Mouse (Mus musculus) urinary bladder, postnatal 10 days (tissue): ENCODE measurements around the gene Atp9a.

ENCODE experiments used
- DNase-seq: peaks from one replicate; pipeline ENCODE4 v3.0.0; 2022; ENCODE audit warnings: low spot score

Atp9a gene

DNA sequence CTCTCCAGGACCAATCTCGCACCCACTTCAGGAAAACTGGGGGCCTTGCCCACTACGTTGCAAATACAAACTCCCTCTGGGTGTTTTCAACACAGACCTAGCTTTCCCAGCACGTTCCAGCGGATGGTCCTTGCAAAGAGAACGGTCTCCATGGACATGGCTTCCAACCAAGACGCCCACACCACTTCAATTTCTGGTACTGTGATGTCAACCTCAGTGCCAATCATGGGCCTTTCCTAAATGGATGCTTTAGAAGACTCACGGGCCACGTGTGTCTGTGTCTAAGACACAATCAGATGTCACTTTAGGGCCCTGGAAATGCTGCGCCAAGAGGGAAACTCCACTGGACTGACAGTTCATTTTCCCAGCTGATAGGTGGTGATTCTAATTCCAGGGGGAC lies 60.7 kb downstream of the Atp9a start:
- DNase-seq, result no peak

- no peak for DNase-seq
Observed at GRCm38 (mm10) chr2:168679381-168680199, 62.6 kb downstream of the Atp9a start.

DNA sequence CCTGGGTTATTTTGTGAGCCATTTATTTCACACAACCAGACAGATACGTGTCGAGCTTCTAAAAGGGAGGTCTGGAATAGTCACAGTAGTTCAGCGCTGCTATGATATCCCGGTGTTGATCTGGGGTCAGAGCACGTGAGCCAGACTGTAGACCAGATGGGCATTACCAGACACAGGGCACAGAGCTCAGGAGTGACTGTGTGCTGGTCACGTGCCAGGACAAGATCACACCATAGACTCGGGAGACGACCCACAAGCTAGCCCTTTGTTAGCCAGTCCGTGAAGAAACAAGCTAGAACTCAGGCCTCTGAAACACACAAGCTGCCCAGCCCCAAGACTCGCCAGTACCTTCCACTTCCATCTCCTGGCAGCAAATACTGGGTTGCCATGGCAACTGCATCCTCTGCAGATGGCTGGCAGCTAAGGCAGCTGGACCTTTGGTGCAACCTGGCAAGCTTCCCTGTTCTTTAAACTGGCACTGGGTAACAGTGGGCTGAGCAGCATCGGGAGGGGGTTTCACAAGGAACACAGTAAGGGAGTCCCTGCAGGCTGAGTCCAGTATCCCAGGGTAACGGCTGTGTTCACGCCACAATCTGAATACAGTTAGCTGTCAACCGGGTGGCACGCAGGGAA lies 63.4 kb downstream of the Atp9a start:
- no peak for DNase-seq

DNA sequence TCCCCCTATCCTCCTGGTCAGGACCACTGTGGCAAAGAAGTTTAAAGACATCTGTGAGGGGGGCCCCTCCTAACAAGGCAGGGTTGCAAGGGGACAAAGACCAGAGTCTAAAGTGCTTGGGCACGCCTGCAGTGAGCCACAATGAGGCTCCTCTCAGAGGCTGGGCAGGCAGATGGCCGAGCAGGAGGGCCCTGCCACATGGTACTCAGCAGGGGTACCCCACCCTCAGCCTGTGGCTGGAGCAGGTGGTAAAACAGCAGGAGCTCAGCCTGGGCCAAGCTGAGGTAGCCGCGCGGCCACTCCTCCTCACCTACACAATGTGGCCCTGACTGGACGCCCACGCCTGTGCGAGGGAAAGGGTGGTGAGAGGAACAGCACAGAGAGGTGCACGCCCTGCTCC lies 64.6 kb downstream of the Atp9a start:
- DNase-seq, result no peak

GRCm38 (mm10) chr2:168671724-168672123 lies 70.5 kb downstream of the Atp9a start:
- DNase-seq, result no peak

GRCm38 (mm10) chr2:168670241-168670640 lies 72.0 kb downstream of the Atp9a start:
- DNase-seq, result no peak

DNA sequence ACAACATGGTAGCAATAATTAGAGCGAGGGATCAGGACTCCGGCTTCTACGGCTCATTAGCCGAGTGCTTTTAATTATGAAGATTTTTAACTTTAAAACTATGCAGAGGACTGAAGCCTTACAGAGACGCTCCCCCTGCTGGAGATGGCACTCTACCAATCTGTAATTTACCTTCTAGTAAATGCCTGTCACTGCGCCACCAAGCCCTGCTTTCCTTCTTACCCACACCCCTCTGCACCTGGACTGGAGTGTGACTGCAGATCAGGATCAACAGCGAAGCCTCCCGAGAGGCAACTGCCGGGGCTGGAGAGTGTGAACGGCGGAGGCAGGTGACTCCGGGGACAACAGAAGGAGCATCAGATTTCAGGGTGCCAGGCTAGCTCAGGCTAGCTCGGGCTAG lies 72.4 kb downstream of the Atp9a start:
- DNase-seq, result no peak

DNA sequence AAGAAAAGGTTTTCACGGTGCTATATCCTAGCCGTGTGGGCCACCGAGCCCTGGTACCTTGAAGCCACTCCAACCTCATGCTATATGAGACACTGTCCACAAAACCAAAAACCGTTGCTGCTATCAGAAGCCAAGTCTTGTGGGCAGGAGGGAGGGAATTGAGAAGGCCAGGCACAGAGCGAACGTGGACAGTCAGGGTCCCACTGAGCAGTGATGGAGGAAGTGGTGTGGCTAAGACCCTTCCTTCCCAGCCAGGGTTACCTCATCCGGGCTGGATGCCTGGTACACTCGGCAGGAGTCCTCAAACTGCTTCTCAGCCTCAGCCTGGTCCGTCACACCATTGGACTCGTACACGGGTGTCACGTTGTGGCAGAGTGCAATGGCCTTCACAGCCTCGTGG lies 74.5 kb downstream of the Atp9a start:
- DNase-seq, result no peak

DNA sequence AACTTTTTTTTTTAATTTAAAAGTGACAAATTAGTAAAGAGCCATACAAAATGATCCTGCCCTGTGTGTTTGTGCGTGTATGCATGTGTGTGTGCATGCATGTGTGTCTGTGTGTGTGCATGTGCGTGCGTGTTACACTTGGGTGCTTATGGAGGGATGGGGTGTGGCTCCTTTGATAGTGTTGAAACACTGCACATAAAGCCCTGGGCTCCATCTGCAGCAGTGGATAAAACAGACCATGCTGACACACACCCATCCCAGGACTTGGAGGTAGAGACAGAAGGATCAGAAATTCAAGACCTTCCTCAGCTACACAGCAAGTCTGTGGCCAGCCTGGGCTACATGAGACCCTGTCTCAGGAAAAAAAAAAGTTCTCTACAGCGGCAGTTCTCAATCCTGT lies 76.5 kb downstream of the Atp9a start:
- DNase-seq, result no peak

DNA sequence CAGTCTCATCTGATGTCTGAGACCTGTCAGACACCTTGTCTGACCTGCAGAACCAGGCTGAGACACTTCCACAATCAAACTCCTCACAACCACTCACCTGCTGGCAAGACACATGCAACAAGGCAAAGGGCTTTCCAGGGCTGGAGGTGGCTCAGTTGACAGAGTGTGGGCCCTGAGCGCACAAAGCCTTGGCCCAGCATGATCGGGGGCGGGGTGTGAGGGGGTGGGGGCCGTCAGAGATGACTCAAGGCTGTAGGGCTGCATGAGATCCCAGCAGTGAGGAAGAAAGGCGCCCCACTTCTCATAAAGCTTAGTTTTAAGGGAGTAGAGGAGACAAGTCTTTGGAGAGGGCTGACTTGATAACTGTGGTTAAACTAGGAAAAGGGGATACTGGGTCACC lies 78.5 kb downstream of the Atp9a start:
- DNase-seq, result no peak

GRCm38 (mm10) chr2:168663216-168663615 lies 79.0 kb downstream of the Atp9a start:
- DNase-seq, result no peak

DNA sequence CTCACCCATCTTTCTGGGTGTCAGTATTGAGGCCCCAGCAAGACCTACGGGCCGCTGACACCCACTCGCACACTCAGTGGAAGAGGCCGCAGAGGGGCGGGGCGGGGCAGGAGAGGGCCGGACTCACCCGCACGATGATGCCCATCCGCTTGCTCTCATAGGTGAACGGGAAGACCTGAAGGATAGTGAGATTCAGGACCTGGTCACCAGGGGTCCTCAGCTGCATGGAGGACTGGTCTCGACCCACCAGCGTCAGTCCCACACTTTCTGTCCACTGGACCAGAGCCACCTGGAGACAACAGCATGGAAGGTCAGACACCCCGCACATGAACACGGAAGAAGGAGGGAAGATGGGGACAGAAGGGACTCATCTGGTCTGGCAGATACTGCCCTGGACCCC lies 80.4 kb downstream of the Atp9a start:
- DNase-seq, result no peak

DNA sequence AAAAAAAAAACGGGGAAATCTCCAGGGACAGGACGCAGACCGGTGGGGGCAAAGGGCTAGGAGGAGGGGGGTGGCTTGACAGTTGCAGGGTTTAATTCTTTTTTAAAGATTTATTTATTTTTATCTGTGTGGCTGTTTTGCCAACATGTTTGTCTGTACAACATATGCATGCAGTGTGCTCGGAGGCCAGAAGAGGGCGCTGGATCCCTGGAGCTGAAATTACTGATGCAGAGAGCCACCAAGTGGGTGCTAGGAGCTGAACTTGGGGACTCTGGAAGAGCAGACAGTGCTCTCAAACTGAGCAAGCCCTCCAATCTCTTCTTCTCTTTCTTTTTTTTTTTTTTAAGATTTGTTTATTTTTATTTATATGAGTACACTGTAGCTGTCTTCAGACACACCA lies 81.9 kb downstream of the Atp9a start:
- no peak for DNase-seq

DNA sequence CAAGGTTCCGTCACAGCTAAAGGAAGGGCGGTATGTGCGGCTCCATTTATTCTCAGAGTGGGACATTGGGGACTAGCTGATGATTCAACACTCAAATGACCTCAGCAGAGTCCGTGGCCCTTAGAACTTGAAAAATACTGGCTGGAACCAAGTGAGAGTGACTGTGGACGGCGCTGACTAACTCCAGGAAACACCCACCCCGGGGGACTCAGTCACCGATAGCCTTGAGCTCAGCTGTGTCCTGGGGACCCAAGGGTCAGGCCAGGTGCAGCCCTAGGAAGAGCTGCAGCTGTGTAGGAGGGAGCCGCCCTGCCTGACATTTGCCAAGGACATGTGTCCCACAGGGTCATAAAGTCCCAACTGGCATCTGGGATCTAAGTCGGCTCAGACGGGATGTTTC lies 83.7 kb downstream of the Atp9a start:
- no peak for DNase-seq

GRCm38 (mm10) chr2:168656569-168657308 lies 85.5 kb downstream of the Atp9a start:
- DNase-seq, result no peak

DNA sequence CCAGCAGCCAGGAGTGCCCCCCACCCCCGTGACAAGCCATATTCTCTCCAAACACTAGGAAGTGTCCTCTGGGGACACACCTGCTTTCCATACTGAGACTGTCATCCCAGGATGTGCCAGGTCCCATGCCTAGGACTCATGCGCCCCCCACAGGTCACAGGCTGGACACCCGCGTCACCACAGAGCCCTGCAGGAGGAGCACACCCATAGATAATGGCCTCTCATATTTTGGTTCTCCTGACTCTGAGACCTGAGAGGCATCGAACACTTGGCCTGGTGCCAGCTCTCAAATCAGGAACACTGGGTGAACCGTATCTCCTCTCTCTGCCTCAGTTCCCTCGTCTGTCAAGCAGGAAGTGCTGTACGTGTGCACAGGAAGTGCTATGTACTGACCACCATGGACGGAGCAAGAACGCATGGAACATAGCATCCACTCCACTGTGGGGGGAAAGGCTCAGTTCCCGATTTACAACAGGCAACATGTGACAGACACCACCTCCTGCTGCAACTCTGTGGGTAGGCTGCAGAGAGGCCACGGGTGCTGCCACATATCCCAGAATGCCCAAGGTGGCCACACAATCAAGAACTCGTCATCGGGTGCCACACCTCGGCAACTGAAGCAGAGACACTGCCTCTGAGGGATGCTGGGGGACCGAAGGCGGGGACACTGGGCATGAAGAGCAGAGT lies 87.1 kb downstream of the Atp9a start:
- DNase-seq, result no peak

GRCm38 (mm10) chr2:168654482-168654881 lies 87.7 kb downstream of the Atp9a start:
- DNase-seq, result no peak

GRCm38 (mm10) chr2:168651757-168652156 lies 90.5 kb downstream of the Atp9a start:
- no peak for DNase-seq

- DNase-seq, result no peak
Observed at GRCm38 (mm10) chr2:168648171-168648570, 94.0 kb downstream of the Atp9a start.

DNA sequence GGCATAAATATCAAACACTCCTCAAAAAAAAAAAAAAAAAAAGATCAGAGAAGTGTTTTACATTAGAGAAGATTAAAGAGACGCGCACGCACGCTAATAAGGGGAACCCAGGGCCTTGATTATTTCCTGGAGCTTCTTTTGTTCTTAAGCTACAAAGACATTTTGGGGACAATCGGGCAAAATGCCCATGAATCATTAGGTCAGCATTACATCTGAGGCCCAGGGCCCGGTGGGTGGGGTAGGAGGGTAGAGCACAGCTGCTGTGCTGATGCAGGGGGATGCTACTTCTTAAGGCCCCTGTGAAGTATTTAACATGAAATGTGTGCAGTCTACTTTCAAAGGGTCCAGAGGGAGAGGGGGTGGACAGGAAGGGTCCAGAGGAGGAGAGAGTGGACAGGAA lies 97.4 kb downstream of the Atp9a start:
- no peak for DNase-seq

DNA sequence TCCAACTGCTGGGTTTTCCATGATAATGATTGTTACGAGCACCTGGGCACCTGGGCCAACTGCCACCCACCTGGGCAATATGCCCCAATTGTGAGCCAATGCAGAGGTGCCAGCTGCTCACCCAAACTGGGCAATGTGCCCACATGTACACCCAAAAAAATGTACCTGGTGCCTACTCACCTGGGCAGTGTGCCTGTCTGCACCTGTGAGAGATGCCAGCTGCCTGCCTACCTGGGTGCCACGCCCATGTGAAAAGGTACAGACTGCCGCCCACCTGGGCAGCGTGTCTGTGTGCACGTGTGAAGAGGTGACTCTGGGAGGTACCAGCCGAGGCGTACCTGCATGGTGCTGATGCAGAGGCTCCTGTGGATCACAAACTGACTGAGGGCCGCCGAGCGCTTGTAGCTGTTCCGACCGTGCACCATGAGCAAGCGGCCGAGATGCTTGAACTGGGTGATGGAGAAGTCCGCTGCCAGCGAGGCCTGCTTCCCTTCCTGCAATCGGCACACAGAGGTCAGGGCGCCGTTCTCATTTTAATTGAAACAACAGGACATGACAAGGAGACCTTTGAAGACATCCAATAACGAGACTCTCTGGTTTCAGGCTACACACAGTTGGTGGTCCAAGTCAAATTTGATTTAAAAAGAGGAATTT lies 98.6 kb downstream of the Atp9a start:
- DNase-seq, result no peak

- no peak for DNase-seq
Observed at GRCm38 (mm10) chr2:168642187-168642586, 100.0 kb downstream of the Atp9a start.
